Mouse (Mus musculus) MEL (cell line): ENCODE data around the gene Fxr2. TPM values are rescaled to one million over a fixed set of nuclear protein-coding genes. Genes with fewer than 3 reads are reported as not detected.

ENCODE experiments used
- DNase-seq: peaks from one replicate; pipeline ENCODE4 v3.0.0; 2011; ENCODE audit warnings: low read depth, low spot score
- H3K27ac ChIP-seq: 2 replicates; pipeline ENCODE4 v1.5.1; 2012; ENCODE audit warnings: low read depth, mild to moderate bottlenecking, control low read depth, low read length, moderate library complexity; ENCODE audit not compliant: control insufficient read depth
- H3K27me3 ChIP-seq, 2 experiments: fragments of 150-350 bp in 1 of 2; sonication (generic) in 1 of 2; 2 replicates each; pipeline ENCODE4 v1.6.1; 2012; ENCODE audit warnings: low read length in 2 of 2, mild to moderate bottlenecking in 2 of 2, improper control_type of control experiment in 1 of 2, moderate library complexity in 1 of 2; ENCODE audit not compliant: insufficient read depth in 2 of 2, control insufficient read depth in 1 of 2
- H3K36me3 ChIP-seq, 2 experiments: 2 replicates each; pipeline ENCODE4 v1.6.1; 2012 to 2014; ENCODE audit warnings: low read length in 2 of 2, improper control_type of control experiment in 1 of 2, inconsistent platforms in 1 of 2, mild to moderate bottlenecking in 1 of 2; ENCODE audit not compliant: insufficient read depth in 2 of 2, control insufficient read depth in 1 of 2
- H3K4me1 ChIP-seq, 2 experiments: fragments of 150-350 bp in 1 of 2; sonication (generic) in 1 of 2; 2 replicates each; pipeline ENCODE4 v1.6.1; 2012; ENCODE audit warnings: low read length in 2 of 2, improper control_type of control experiment in 1 of 2, mild to moderate bottlenecking in 1 of 2; ENCODE audit not compliant: insufficient read depth in 2 of 2, control insufficient read depth in 1 of 2
- H3K4me3 ChIP-seq, 2 experiments: fragments of 150-350 bp in 1 of 2; sonication (generic) in 1 of 2; 2 replicates each; pipeline ENCODE4 v1.5.1; 2012; ENCODE audit warnings: low read depth in 2 of 2, low read length in 2 of 2, mild to moderate bottlenecking in 2 of 2, moderate library complexity in 2 of 2, control low read depth in 1 of 2, improper control_type of control experiment in 1 of 2; ENCODE audit not compliant: control insufficient read depth in 1 of 2, insufficient read depth in 1 of 2
- H3K79me2 ChIP-seq: 2 replicates; pipeline ENCODE4 v1.6.1; 2012; ENCODE audit warnings: mild to moderate bottlenecking, low read length, moderate library complexity; ENCODE audit not compliant: control insufficient read depth, poor library complexity, insufficient read depth
- H3K9ac ChIP-seq: 2 replicates; pipeline ENCODE4 v1.6.1; 2012; ENCODE audit warnings: low read depth, mild to moderate bottlenecking, control low read depth, low read length, moderate library complexity; ENCODE audit not compliant: control insufficient read depth, poor library complexity, severe bottlenecking
- H3K9me3 ChIP-seq: fragments of 150-350 bp; sonication (generic); replicated peaks from 2 replicates; pipeline ENCODE4 v1.6.1; 2012; ENCODE audit warnings: mild to moderate bottlenecking, low read length, improper control_type of control experiment, moderate library complexity; ENCODE audit not compliant: insufficient read depth
- BHLHE40 ChIP-seq: IDR thresholded peaks from 2 replicates; pipeline ENCODE4 v1.6.1; 2012; ENCODE audit warnings: low read depth, mild to moderate bottlenecking, inconsistent platforms, low read length, improper control_type of control experiment, borderline replicate concordance
- CHD1 ChIP-seq: IDR thresholded peaks from 2 replicates; pipeline ENCODE4 v1.6.1; 2012; ENCODE audit warnings: low read depth, mild to moderate bottlenecking, inconsistent platforms, low read length, improper control_type of control experiment
- CTCF ChIP-seq, 3 experiments: IDR thresholded peaks in 2 of 3; conservative IDR thresholded peaks in 1 of 3; 2 replicates each; pipeline ENCODE4 v1.5.1; 2011 to 2012; ENCODE audit warnings: low read length in 3 of 3, low read depth in 2 of 3, mild to moderate bottlenecking in 2 of 3, improper control_type of control experiment in 1 of 3, inconsistent platforms in 1 of 3, mixed read lengths in 1 of 3, moderate library complexity in 1 of 3; ENCODE audit not compliant: control insufficient read depth in 1 of 3, insufficient read depth in 1 of 3, poor library complexity in 1 of 3, severe bottlenecking in 1 of 3
- E2F4 ChIP-seq: IDR thresholded peaks from 2 replicates; pipeline ENCODE4 v1.6.1; 2011; ENCODE audit warnings: low read depth, low read length, improper control_type of control experiment, borderline replicate concordance
- GATA1 ChIP-seq: IDR thresholded peaks from 2 replicates; pipeline ENCODE4 v1.6.1; 2011; ENCODE audit warnings: low read depth, low read length, improper control_type of control experiment
- MEF2A ChIP-seq: IDR thresholded peaks from 2 replicates; pipeline ENCODE4 v1.6.1; 2014; ENCODE audit warnings: low read depth, mild to moderate bottlenecking, inconsistent platforms, low read length, improper control_type of control experiment; ENCODE audit not compliant: poor library complexity, insufficient replicate concordance, severe bottlenecking; ENCODE audit errors: extremely low read depth
- MXI1 ChIP-seq: IDR thresholded peaks from 2 replicates; pipeline ENCODE4 v1.6.1; 2011; ENCODE audit warnings: mild to moderate bottlenecking, low read depth, low read length, improper control_type of control experiment
- MYB ChIP-seq: IDR thresholded peaks from 2 replicates; pipeline ENCODE4 v1.6.1; 2011; ENCODE audit warnings: mild to moderate bottlenecking, low read depth, low read length, improper control_type of control experiment
- NELFE ChIP-seq: IDR thresholded peaks from 2 replicates; pipeline ENCODE4 v1.6.1; 2011; ENCODE audit warnings: low read depth, low read length, improper control_type of control experiment
- NRF1 ChIP-seq: IDR thresholded peaks from 2 replicates; pipeline ENCODE4 v1.6.1; 2014; ENCODE audit warnings: low read depth, mild to moderate bottlenecking, inconsistent platforms, low read length, improper control_type of control experiment, moderate library complexity; ENCODE audit not compliant: poor library complexity, insufficient read depth, severe bottlenecking
- POLR2A ChIP-seq, 2 experiments: IDR thresholded peaks; 2 replicates each; pipeline ENCODE4 v1.6.1; 2011 to 2012; ENCODE audit warnings: low read length in 2 of 2, mild to moderate bottlenecking in 2 of 2, control low read depth in 1 of 2, improper control_type of control experiment in 1 of 2, low read depth in 1 of 2, moderate library complexity in 1 of 2; ENCODE audit not compliant: control insufficient read depth in 1 of 2, insufficient read depth in 1 of 2, poor library complexity in 1 of 2
- RCOR1 ChIP-seq: IDR thresholded peaks from 2 replicates; pipeline ENCODE4 v1.6.1; 2012; ENCODE audit warnings: low read depth, mild to moderate bottlenecking, inconsistent platforms, low read length, improper control_type of control experiment
- TBP ChIP-seq: IDR thresholded peaks from 2 replicates; pipeline ENCODE4 v1.8.0; 2011; ENCODE audit warnings: low read depth, low read length, improper control_type of control experiment
- USF1 ChIP-seq: IDR thresholded peaks from 2 replicates; pipeline ENCODE4 v1.6.1; 2014; ENCODE audit warnings: low read depth, mild to moderate bottlenecking, inconsistent platforms, low read length, improper control_type of control experiment, moderate library complexity
- ZC3H11A ChIP-seq: IDR thresholded peaks from 2 replicates; pipeline ENCODE4 v1.6.1; 2012; ENCODE audit warnings: low read depth, mild to moderate bottlenecking, inconsistent platforms, low read length, improper control_type of control experiment
- ZKSCAN1 ChIP-seq: IDR thresholded peaks from 2 replicates; pipeline ENCODE4 v1.6.1; 2012; ENCODE audit warnings: low read depth, mild to moderate bottlenecking, inconsistent platforms, low read length, improper control_type of control experiment, moderate library complexity
- ZMIZ1 ChIP-seq: IDR thresholded peaks from 2 replicates; pipeline ENCODE4 v1.6.1; 2012; ENCODE audit warnings: low read depth, mild to moderate bottlenecking, inconsistent platforms, low read length, improper control_type of control experiment, moderate library complexity
- polyA plus RNA-seq, 2 experiments: library from polyadenylated mRNA; stranded (reverse) in 1 of 2; unstranded in 1 of 2; fragments of >175 nt in 1 of 2; fragments of >200 nt in 1 of 2; gene quantifications; 2 replicates each; pipeline versions ENCODE4 v1.2.1 to v1.2.4; 2012; ENCODE audit warnings: low replicate concordance in 2 of 2, low read depth in 1 of 2; ENCODE audit not compliant: insufficient read length in 2 of 2, insufficient read depth in 1 of 2, missing spikeins in 1 of 2
- total RNA-seq: library from RNA; depleted of rRNA; stranded (reverse); fragments of 300-350 nt; gene quantifications from 2 replicates; pipeline ENCODE4 v1.2.3, GENCODE M21; 2012

Gene Fxr2
- total and polyA plus RNA-seq, 3 experiments = 95.1 to 97.6 TPM; not detected in 1

DNA sequence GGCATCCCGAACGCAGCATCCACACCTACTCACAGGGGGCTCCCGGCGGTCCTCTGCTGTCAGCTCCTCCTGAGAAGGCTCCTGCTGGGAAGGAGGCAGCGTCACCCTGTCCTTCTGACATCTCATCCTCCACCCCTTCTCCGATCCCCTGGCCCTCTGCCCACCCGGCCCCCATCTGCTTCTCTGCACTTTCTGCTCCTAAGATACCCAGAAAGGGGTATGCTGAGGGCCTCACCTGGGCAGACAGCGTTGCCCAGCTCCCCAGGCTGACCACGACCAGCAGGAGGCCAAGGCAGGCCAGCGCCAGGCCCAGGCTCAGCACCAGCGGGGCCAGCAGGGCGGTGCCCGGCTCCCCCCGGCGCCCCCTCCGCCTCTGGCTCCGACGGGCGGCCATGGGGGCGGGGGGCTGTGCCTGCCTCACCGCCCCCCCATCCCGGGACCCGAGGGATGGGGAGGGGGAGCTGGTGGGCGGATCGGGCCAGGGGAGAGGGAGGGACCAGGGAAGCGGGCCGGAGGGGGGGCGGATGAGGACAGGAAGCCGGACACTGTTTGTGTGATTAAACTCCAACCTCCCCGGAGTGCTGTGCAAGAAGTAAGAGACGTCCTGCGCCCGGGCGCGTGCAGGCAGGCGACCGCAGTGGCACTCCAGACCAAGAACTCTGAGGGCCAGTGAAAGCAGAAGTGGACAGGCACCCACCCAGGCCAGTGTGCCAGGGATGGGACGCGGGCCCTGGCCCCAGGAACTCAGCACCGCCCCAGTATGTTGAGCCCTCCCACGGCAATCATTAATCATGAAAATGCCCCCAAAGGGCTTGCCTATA, 62.8 kb downstream of the Fxr2 start, which contains the start of the genes Tnfsf12 and Tnfsfm13:
Tnfsf12 (minus strand) TSS at position 489 of the 821 bp plus-strand sequence.
Tnfsfm13 (minus strand) TSS at position 738 of the 821 bp plus-strand sequence.
- H3K79me2 ChIP-seq = no peaks in the 10 kb centered on the region
- H3K36me3 ChIP-seq = peaks cover 0 to 5% of the 10 kb centered on the region in 2 experiments; a peak in 1 of 4 replicates
- H3K4me3 ChIP-seq = no peak within 1 kb of the TSS
- H3K27me3 ChIP-seq = no peaks in the 10 kb centered on the region
- peaks cover 0 to 14% of the 10 kb centered on the region in 2 experiments; a peak in 3 of 4 replicates for H3K4me1 ChIP-seq
- H3K27ac ChIP-seq = no peak within 1 kb of the TSS
- TF ChIP-seq E2F4 (no peak), GATA1 (no peak), TBP (no peak), POLR2A (IDR thresholded peaks at IDR 0.05; ENCODE audit: control insufficient read depth in 1 of 2, insufficient read depth in 1 of 2, low read depth in 1 of 2, low read length in 2 of 2, poor library complexity in 1 of 2) (no peak), BHLHE40 (no peak), ZMIZ1 (no peak), ZC3H11A (no peak), NRF1 (no peak), NELFE (no peak), USF1 (no peak), MXI1 (no peak), RCOR1 (no peak)
- TF ChIP-seq, all 39 proteins: peak for 0
- no peak for DNase-seq
- H3K9me3 ChIP-seq = no peaks in the 10 kb centered on the region
- no peak within 1 kb of the TSS for H3K9ac ChIP-seq

DNA sequence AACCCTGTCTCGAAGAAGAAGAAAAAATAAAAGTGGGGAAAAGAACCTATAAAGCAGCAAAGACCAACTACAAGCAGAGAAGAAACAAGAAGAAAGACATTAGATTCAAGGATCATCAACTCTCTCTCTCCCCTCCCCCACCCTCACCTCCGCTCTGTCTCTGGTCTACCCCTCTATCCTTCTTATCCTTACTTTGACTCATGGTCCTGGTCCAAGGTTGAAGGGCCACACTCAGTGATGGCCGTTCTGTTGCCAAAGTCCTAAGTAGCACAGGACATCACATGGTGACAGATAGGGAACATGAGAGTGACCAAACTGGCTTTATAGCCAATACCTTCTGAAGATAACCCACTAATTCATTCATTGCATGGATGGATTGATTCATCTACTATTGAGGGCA, 64.6 kb downstream of the Fxr2 start:
- Histone ChIP-seq H3K9ac (no peak overlapping the region), H3K4me1 (peaks cover 0 to 10% of the 10 kb centered on the region in 2 experiments; a peak in 3 of 4 replicates), H3K79me2 (no peaks in the 10 kb centered on the region), H3K36me3 (peaks cover 0 to 5% of the 10 kb centered on the region in 2 experiments; a peak in 1 of 4 replicates), H3K27ac (no peak overlapping the region), H3K4me3 (no peak overlapping the region), H3K27me3 (no peaks in the 10 kb centered on the region), H3K9me3 (no peaks in the 10 kb centered on the region)
- TF ChIP-seq ZKSCAN1 (no peak), MYB (no peak), BHLHE40 (no peak), USF1 (no peak), E2F4 (no peak), CTCF (IDR thresholded peaks at IDR 0.05 in 2 of 3, conservative IDR thresholded peaks at IDR 0.05 in 1 of 3; ENCODE audit: control insufficient read depth in 1 of 3, insufficient read depth in 1 of 3, low read depth in 2 of 3, low read length in 3 of 3, poor library complexity in 1 of 3, severe bottlenecking in 1 of 3) (no peak), MEF2A (no peak), ZC3H11A (no peak), CHD1 (no peak), NELFE (no peak)
- DNase-seq = no peak
